Mouse (Mus musculus): Measurements from ENCODE around the gene March4.
A peak's percentile ranks its signal among the peaks of the same experiment; 100 is the strongest.

The March4 gene

GRCm38 (mm10) chr1:72449752-72450151 is 87.0 kb downstream of the March4 start:
- ATAC-seq (ENCODE audit: low TSS enrichment): no peak

GRCm38 (mm10) chr1:72442747-72443146 is 94.0 kb downstream of the March4 start:
- ATAC-seq (ENCODE audit: low TSS enrichment): no peak

- peak; percentile 76 for ATAC-seq (ENCODE audit: low TSS enrichment)
These were observed 97.6 kb downstream of the March4 start for GRCm38 (mm10) chr1:72439146-72439545.

GRCm38 (mm10) chr1:72436967-72437366 is 99.8 kb downstream of the March4 start:
- ATAC-seq (ENCODE audit: low TSS enrichment): no peak

GRCm38 (mm10) chr1:72434510-72434909 is 102.2 kb downstream of the March4 start:
- peak; percentile 66 for ATAC-seq (ENCODE audit: low TSS enrichment)

GRCm38 (mm10) chr1:72432579-72432978 is 104.2 kb downstream of the March4 start:
- no peak for ATAC-seq (ENCODE audit: low TSS enrichment)

- ATAC-seq (ENCODE audit: low TSS enrichment): no peak
These were observed 107.5 kb downstream of the March4 start for GRCm38 (mm10) chr1:72429107-72429807.

GRCm38 (mm10) chr1:72428526-72428925 is 108.2 kb downstream of the March4 start:
- no peak for ATAC-seq (ENCODE audit: low TSS enrichment)

- ATAC-seq (ENCODE audit: low TSS enrichment): no peak
These were observed 110.3 kb downstream of the March4 start for GRCm38 (mm10) chr1:72426456-72426855.

GRCm38 (mm10) chr1:72422121-72422520 is 114.6 kb downstream of the March4 start:
- no peak for ATAC-seq (ENCODE audit: low TSS enrichment)

GRCm38 (mm10) chr1:72420220-72420619 is 116.5 kb downstream of the March4 start:
- ATAC-seq (ENCODE audit: low TSS enrichment): no peak

- ATAC-seq (ENCODE audit: low TSS enrichment): no peak
These were observed 117.7 kb downstream of the March4 start for GRCm38 (mm10) chr1:72418744-72419655.

- 0 out of 2 replicates have a peak, but pooled peaks have one; percentile 17 for ATAC-seq (ENCODE audit: low TSS enrichment)
These were observed 122.0 kb downstream of the March4 start for GRCm38 (mm10) chr1:72414561-72415253.

GRCm38 (mm10) chr1:72414133-72414532 is 122.6 kb downstream of the March4 start:
- peak; percentile 75 for ATAC-seq (ENCODE audit: low TSS enrichment)

- no peak for ATAC-seq (ENCODE audit: low TSS enrichment)
These were observed 123.5 kb downstream of the March4 start for GRCm38 (mm10) chr1:72413205-72413604.

GRCm38 (mm10) chr1:72411108-72411507 is 125.6 kb downstream of the March4 start:
- ATAC-seq (ENCODE audit: low TSS enrichment): peak; percentile 74

GRCm38 (mm10) chr1:72409936-72410335 is 126.8 kb downstream of the March4 start:
- no peak for ATAC-seq (ENCODE audit: low TSS enrichment)

- no peak for ATAC-seq (ENCODE audit: low TSS enrichment)
These were observed 130.1 kb downstream of the March4 start for GRCm38 (mm10) chr1:72406505-72407079.

GRCm38 (mm10) chr1:72401331-72402069 is 135.2 kb downstream of the March4 start:
- no peak for ATAC-seq (ENCODE audit: low TSS enrichment)

GRCm38 (mm10) chr1:72400616-72401015 is 136.1 kb downstream of the March4 start:
- peak; percentile 91 for ATAC-seq (ENCODE audit: low TSS enrichment)

Data from frontal cortex, adult (tissue).